Mouse (Mus musculus): ENCODE measurements around the gene Aif1l. TPM values are rescaled to one million over a fixed set of nuclear protein-coding genes. Genes with fewer than 3 reads are reported as not detected.

The Aif1l gene
- polyA plus RNA-seq, 1 experiment from 2014 or later, result 31.2 TPM

GRCm38 (mm10) chr2:31966801-31967200 lies 16.9 kb downstream of the Aif1l start:
- Histone ChIP-seq H3K4me3 (ENCODE audit: low read depth, low read length) (no peak overlapping the region), H3K4me2 (ENCODE audit: low read depth, low read length) (no peak overlapping the region), H3K36me3 (ENCODE audit: control insufficient read depth, insufficient read depth, low read length) (peaks cover 19% of the 10 kb centered on the region; the same call in 1 of the 2 replicates), H3K27ac (replicated peaks; ENCODE audit: low read depth, low read length) (no peak overlapping the region), H3K4me1 (ENCODE audit: control insufficient read depth, insufficient read depth, low read length) (no peaks in the 10 kb centered on the region), H3K27me3 (replicated peaks; ENCODE audit: control insufficient read depth, insufficient read depth, low read length) (no peaks in the 10 kb centered on the region), H3K9ac (ENCODE audit: low read depth, low read length) (no peak overlapping the region), H3K9me3 (ENCODE audit: control insufficient read depth, low read length) (no peaks in the 10 kb centered on the region)
- DNase-seq (ENCODE audit: low spot score) (no peak), ATAC-seq (ENCODE audit: low read depth) (no peak)
- WGBS, result 77% methylated on average over 8 of the region's 8 CpGs

- no peak overlapping the region for H3K4me2 ChIP-seq (ENCODE audit: low read depth, low read length)
- no peaks in the 10 kb centered on the region for H3K27me3 ChIP-seq (replicated peaks; ENCODE audit: control insufficient read depth, insufficient read depth, low read length)
- H3K9ac ChIP-seq (ENCODE audit: low read depth, low read length), result no peak overlapping the region
- H3K9me3 ChIP-seq (ENCODE audit: control insufficient read depth, low read length), result no peaks in the 10 kb centered on the region
- H3K27ac ChIP-seq (replicated peaks; ENCODE audit: low read depth, low read length), result no peak overlapping the region
- 85% methylated on average over 4 of the region's 4 CpGs for WGBS
- DNase-seq (ENCODE audit: low spot score), result no peak
- H3K4me3 ChIP-seq (ENCODE audit: low read depth, low read length), result no peak overlapping the region
- peaks cover 7% of the 10 kb centered on the region; the same call in 1 of the 2 replicates for H3K4me1 ChIP-seq (ENCODE audit: control insufficient read depth, insufficient read depth, low read length)
- peaks cover 32% of the 10 kb centered on the region for H3K36me3 ChIP-seq (ENCODE audit: control insufficient read depth, insufficient read depth, low read length)
- ATAC-seq (ENCODE audit: low read depth), result no peak
Measured at GRCm38 (mm10) chr2:31972589-31972988, 22.6 kb downstream of the Aif1l start.

- peaks cover 7% of the 10 kb centered on the region; the same call in 1 of the 2 replicates for H3K4me1 ChIP-seq (ENCODE audit: control insufficient read depth, insufficient read depth, low read length)
Measured at GRCm38 (mm10) chr2:31974141-31974808, 24.3 kb downstream of the Aif1l start, which contains the start of gene Nup214. Nup214 (plus strand) TSS chr2:31974436.

GRCm38 (mm10) chr2:31974809-31975371 lies 25.0 kb downstream of the Aif1l start:
- peaks cover 51% of the 10 kb centered on the region for H3K36me3 ChIP-seq (ENCODE audit: control insufficient read depth, insufficient read depth, low read length)

More at GRCm38 (mm10) chr2:31974141-31974808, 24.3 kb downstream of the Aif1l start, which contains the start of gene Nup214:
- under 1% methylated on average over 56 of the region's 60 CpGs for WGBS
- Histone ChIP-seq H3K4me3 (ENCODE audit: low read depth, low read length) (peak within 1 kb of the TSS; percentile 90), H3K9me3 (ENCODE audit: control insufficient read depth, low read length) (no peaks in the 10 kb centered on the region), H3K27me3 (replicated peaks; ENCODE audit: control insufficient read depth, insufficient read depth, low read length) (no peaks in the 10 kb centered on the region), H3K36me3 (ENCODE audit: control insufficient read depth, insufficient read depth, low read length) (peaks cover 49% of the 10 kb centered on the region), H3K4me2 (ENCODE audit: low read depth, low read length) (peak within 1 kb of the TSS; percentile 95), H3K27ac (replicated peaks; ENCODE audit: low read depth, low read length) (peak within 1 kb of the TSS; percentile 73), H3K9ac (ENCODE audit: low read depth, low read length) (peak within 1 kb of the TSS; percentile 95)
- peak; percentile 99 for DNase-seq (ENCODE audit: low spot score)
- ATAC-seq (ENCODE audit: low read depth), result peak; percentile 100

GRCm38 (mm10) chr2:31987774-31988173 lies 37.8 kb downstream of the Aif1l start:
- no peaks in the 10 kb centered on the region for H3K27me3 ChIP-seq (replicated peaks; ENCODE audit: control insufficient read depth, insufficient read depth, low read length)
- no peak overlapping the region for H3K4me2 ChIP-seq (ENCODE audit: low read depth, low read length)
- no peaks in the 10 kb centered on the region for H3K9me3 ChIP-seq (ENCODE audit: control insufficient read depth, low read length)
- 96% methylated on average over 1 of the region's 1 CpGs for whole genome bisulfite sequencing
- no peaks in the 10 kb centered on the region for H3K4me1 ChIP-seq (ENCODE audit: control insufficient read depth, insufficient read depth, low read length)
- DNase-seq (ENCODE audit: low spot score) (no peak), ATAC-seq (ENCODE audit: low read depth) (no peak)
- no peak overlapping the region for H3K4me3 ChIP-seq (ENCODE audit: low read depth, low read length)
- H3K36me3 ChIP-seq (ENCODE audit: control insufficient read depth, insufficient read depth, low read length), result peaks cover 92% of the 10 kb centered on the region
- H3K9ac ChIP-seq (ENCODE audit: low read depth, low read length), result no peak overlapping the region
- H3K27ac ChIP-seq (replicated peaks; ENCODE audit: low read depth, low read length), result no peak overlapping the region

More at GRCm38 (mm10) chr2:31974809-31975371, 25.0 kb downstream of the Aif1l start:
- Histone ChIP-seq H3K27ac (replicated peaks; ENCODE audit: low read depth, low read length) (no peak overlapping the region; the same call in 1 of the 2 replicates), H3K27me3 (replicated peaks; ENCODE audit: control insufficient read depth, insufficient read depth, low read length) (no peaks in the 10 kb centered on the region), H3K4me3 (ENCODE audit: low read depth, low read length) (peak overlapping the region; percentile 90), H3K4me2 (ENCODE audit: low read depth, low read length) (peak overlapping the region; percentile 95), H3K9me3 (ENCODE audit: control insufficient read depth, low read length) (no peaks in the 10 kb centered on the region), H3K4me1 (ENCODE audit: control insufficient read depth, insufficient read depth, low read length) (peaks cover 7% of the 10 kb centered on the region; the same call in 1 of the 2 replicates), H3K9ac (ENCODE audit: low read depth, low read length) (peak overlapping the region; percentile 95)
- 7% methylated on average over 13 of the region's 13 CpGs for WGBS
- DNase-seq (ENCODE audit: low spot score) (no peak), ATAC-seq (ENCODE audit: low read depth) (no peak)

- 93% methylated on average over 4 of the region's 4 CpGs for WGBS
- peaks cover 89% of the 10 kb centered on the region for H3K36me3 ChIP-seq (ENCODE audit: control insufficient read depth, insufficient read depth, low read length)
Measured at GRCm38 (mm10) chr2:31990961-31991360, 41.0 kb downstream of the Aif1l start.

GRCm38 (mm10) chr2:31994896-31995295 lies 45.0 kb downstream of the Aif1l start:
- Histone ChIP-seq H3K4me3 (ENCODE audit: low read depth, low read length) (no peak overlapping the region), H3K4me1 (ENCODE audit: control insufficient read depth, insufficient read depth, low read length) (no peaks in the 10 kb centered on the region), H3K9ac (ENCODE audit: low read depth, low read length) (no peak overlapping the region), H3K27me3 (replicated peaks; ENCODE audit: control insufficient read depth, insufficient read depth, low read length) (no peaks in the 10 kb centered on the region), H3K36me3 (ENCODE audit: control insufficient read depth, insufficient read depth, low read length) (peaks cover 97% of the 10 kb centered on the region), H3K4me2 (ENCODE audit: low read depth, low read length) (no peak overlapping the region), H3K9me3 (ENCODE audit: control insufficient read depth, low read length) (no peaks in the 10 kb centered on the region), H3K27ac (replicated peaks; ENCODE audit: low read depth, low read length) (no peak overlapping the region)
- ATAC-seq (ENCODE audit: low read depth), result no peak
- WGBS, result 94% methylated on average over 9 of the region's 9 CpGs
- DNase-seq (ENCODE audit: low spot score), result no peak

More at GRCm38 (mm10) chr2:31990961-31991360, 41.0 kb downstream of the Aif1l start:
- no peaks in the 10 kb centered on the region for H3K27me3 ChIP-seq (replicated peaks; ENCODE audit: control insufficient read depth, insufficient read depth, low read length)
- DNase-seq (ENCODE audit: low spot score), result no peak
- ATAC-seq (ENCODE audit: low read depth), result no peak
- H3K9me3 ChIP-seq (ENCODE audit: control insufficient read depth, low read length), result no peaks in the 10 kb centered on the region
- no peak overlapping the region for H3K9ac ChIP-seq (ENCODE audit: low read depth, low read length)
- H3K4me1 ChIP-seq (ENCODE audit: control insufficient read depth, insufficient read depth, low read length), result no peaks in the 10 kb centered on the region
- no peak overlapping the region for H3K4me3 ChIP-seq (ENCODE audit: low read depth, low read length)
- H3K27ac ChIP-seq (replicated peaks; ENCODE audit: low read depth, low read length), result no peak overlapping the region
- no peak overlapping the region for H3K4me2 ChIP-seq (ENCODE audit: low read depth, low read length)

- Histone ChIP-seq H3K27me3 (replicated peaks; ENCODE audit: control insufficient read depth, insufficient read depth, low read length) (no peaks in the 10 kb centered on the region), H3K4me1 (ENCODE audit: control insufficient read depth, insufficient read depth, low read length) (no peaks in the 10 kb centered on the region), H3K9ac (ENCODE audit: low read depth, low read length) (no peak overlapping the region), H3K27ac (replicated peaks; ENCODE audit: low read depth, low read length) (no peak overlapping the region), H3K36me3 (ENCODE audit: control insufficient read depth, insufficient read depth, low read length) (peaks cover 96% of the 10 kb centered on the region), H3K4me2 (ENCODE audit: low read depth, low read length) (no peak overlapping the region), H3K9me3 (ENCODE audit: control insufficient read depth, low read length) (no peaks in the 10 kb centered on the region), H3K4me3 (ENCODE audit: low read depth, low read length) (no peak overlapping the region)
- DNase-seq (ENCODE audit: low spot score) (no peak), ATAC-seq (ENCODE audit: low read depth) (no peak)
- WGBS, result 96% methylated on average over 13 of the region's 13 CpGs
Measured at GRCm38 (mm10) chr2:31996060-31996459, 46.1 kb downstream of the Aif1l start.
